Mouse (Mus musculus) megakaryocyte, adult 5-6 weeks (primary cell): Measurements from ENCODE around the gene Mtmr12. TPM values are rescaled to one million over a fixed set of nuclear protein-coding genes. Genes with fewer than 3 reads are reported as not detected.
"Not testable (repeated sequence)": the region's sequence is repeated elsewhere in the genome, so short reads cannot be mapped to it uniquely, and the experiment has no call there.

Experiments
- ATAC-seq: 2 replicates; pipeline ENCODE4 v1.8.0; 2016; ENCODE audit warnings: mild to moderate bottlenecking, inconsistent platforms; ENCODE audit not compliant: poor library complexity, severe bottlenecking
- total RNA-seq, 2 experiments: library from RNA; stranded (forward) in 1 of 2; stranded (reverse) in 1 of 2; fragments of 153-499, 151-499 nt in 1 of 2; fragments of 221-1000, 200-1000 nt in 1 of 2; gene quantifications; 2 replicates each; pipeline versions ENCODE4 v1.2.3 to v1.2.4; 2015 to 2017

The Mtmr12 gene
- total RNA-seq, 2 experiments from 2014 or later: 17.4 to 20.6 TPM

- no peak for ATAC-seq
Measured at GRCm38 (mm10) chr15:12207556-12208090, 2.8 kb downstream of the Mtmr12 start.

GRCm38 (mm10) chr15:12211577-12211976, 6.7 kb downstream of the Mtmr12 start:
- ATAC-seq: peak; percentile 92

- ATAC-seq: no peak
Measured at GRCm38 (mm10) chr15:12212266-12212665, 7.4 kb downstream of the Mtmr12 start.

- no peak for ATAC-seq
Measured at GRCm38 (mm10) chr15:12214531-12215414, 9.9 kb downstream of the Mtmr12 start.

- no peak for ATAC-seq
Measured at GRCm38 (mm10) chr15:12215415-12215718, 10.5 kb downstream of the Mtmr12 start.

- no peak for ATAC-seq
Measured at GRCm38 (mm10) chr15:12216119-12216518, 11.3 kb downstream of the Mtmr12 start.

- ATAC-seq: peak; percentile 62
Measured at GRCm38 (mm10) chr15:12216798-12217197, 12.0 kb downstream of the Mtmr12 start.

- ATAC-seq: not testable (repeated sequence)
Measured at GRCm38 (mm10) chr15:12217332-12217731, 12.5 kb downstream of the Mtmr12 start.

- ATAC-seq: no peak
Measured at GRCm38 (mm10) chr15:12217849-12218248, 13.0 kb downstream of the Mtmr12 start.

GRCm38 (mm10) chr15:12218583-12219382, 14.0 kb downstream of the Mtmr12 start:
- no peak for ATAC-seq

- no peak for ATAC-seq
Measured at GRCm38 (mm10) chr15:12221131-12221530, 16.3 kb downstream of the Mtmr12 start.

- ATAC-seq: no peak
Measured at GRCm38 (mm10) chr15:12222564-12223302, 17.9 kb downstream of the Mtmr12 start.

- no peak for ATAC-seq
Measured at GRCm38 (mm10) chr15:12223393-12223792, 18.6 kb downstream of the Mtmr12 start.

- ATAC-seq: no peak
Measured at GRCm38 (mm10) chr15:12224239-12224638, 19.4 kb downstream of the Mtmr12 start.

GRCm38 (mm10) chr15:12225062-12225461, 20.2 kb downstream of the Mtmr12 start:
- no peak for ATAC-seq

GRCm38 (mm10) chr15:12226908-12227307, 22.1 kb downstream of the Mtmr12 start:
- ATAC-seq: no peak

GRCm38 (mm10) chr15:12227355-12227754, 22.5 kb downstream of the Mtmr12 start:
- ATAC-seq: no peak

GRCm38 (mm10) chr15:12229603-12230242, 24.9 kb downstream of the Mtmr12 start:
- no peak for ATAC-seq

GRCm38 (mm10) chr15:12230243-12230935, 25.6 kb downstream of the Mtmr12 start:
- peak; percentile 85 for ATAC-seq

- ATAC-seq: no peak
Measured at GRCm38 (mm10) chr15:12231462-12231861, 26.6 kb downstream of the Mtmr12 start.
